Mouse (Mus musculus): ENCODE measurements around the gene Itgb2. TPM values are rescaled to one million over a fixed set of nuclear protein-coding genes. Genes with fewer than 3 reads are reported as not detected.
A peak's percentile ranks its signal among the peaks of the same experiment; 100 is the strongest.

The Itgb2 gene
- polyA plus RNA-seq, 1 experiment from 2014 or later: 1.2 TPM

DNA sequence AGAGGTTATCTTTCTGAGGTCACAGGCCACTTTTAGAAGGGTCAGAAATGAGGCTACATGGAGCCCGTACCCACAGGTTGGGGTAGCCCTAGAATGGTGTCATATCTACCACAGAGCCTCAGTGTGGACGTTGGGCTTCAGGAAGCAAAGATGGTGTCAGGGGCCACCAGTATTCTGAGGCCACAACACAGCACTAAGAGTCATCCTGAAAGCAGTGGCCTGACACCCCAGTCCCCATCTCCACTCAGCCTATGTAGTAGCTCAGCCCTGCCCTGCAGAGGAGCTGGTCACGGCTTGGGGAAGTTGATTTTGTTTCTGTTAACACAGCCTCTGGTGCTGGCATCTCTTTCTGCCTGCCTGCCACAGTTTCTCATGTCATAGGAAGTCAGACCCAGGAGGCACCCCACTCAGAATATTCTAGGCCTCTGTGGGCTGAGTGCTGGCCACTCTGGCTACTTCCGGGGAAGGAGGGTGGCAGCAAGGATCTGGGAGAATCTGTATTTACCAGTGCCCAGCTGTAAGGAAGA lies 10.6 kb downstream of the Itgb2 start:
- DNase-seq (ENCODE audit: low spot score): no peak
- WGBS: 85% methylated on average over 4 of the region's 4 CpGs
- H3K27me3 ChIP-seq (ENCODE audit: insufficient read depth, poor library complexity, severe bottlenecking): no peaks in the 10 kb centered on the region
- H3K4me3 ChIP-seq: no peak overlapping the region
- H3K36me3 ChIP-seq: no peaks in the 10 kb centered on the region
- H3K9me3 ChIP-seq: no peaks in the 10 kb centered on the region
- H3K27ac ChIP-seq: no peak overlapping the region
- 0 out of 2 replicates have a peak, but pooled peaks cover 5% of the 10 kb centered on the region for H3K4me1 ChIP-seq (replicated peaks)

DNA sequence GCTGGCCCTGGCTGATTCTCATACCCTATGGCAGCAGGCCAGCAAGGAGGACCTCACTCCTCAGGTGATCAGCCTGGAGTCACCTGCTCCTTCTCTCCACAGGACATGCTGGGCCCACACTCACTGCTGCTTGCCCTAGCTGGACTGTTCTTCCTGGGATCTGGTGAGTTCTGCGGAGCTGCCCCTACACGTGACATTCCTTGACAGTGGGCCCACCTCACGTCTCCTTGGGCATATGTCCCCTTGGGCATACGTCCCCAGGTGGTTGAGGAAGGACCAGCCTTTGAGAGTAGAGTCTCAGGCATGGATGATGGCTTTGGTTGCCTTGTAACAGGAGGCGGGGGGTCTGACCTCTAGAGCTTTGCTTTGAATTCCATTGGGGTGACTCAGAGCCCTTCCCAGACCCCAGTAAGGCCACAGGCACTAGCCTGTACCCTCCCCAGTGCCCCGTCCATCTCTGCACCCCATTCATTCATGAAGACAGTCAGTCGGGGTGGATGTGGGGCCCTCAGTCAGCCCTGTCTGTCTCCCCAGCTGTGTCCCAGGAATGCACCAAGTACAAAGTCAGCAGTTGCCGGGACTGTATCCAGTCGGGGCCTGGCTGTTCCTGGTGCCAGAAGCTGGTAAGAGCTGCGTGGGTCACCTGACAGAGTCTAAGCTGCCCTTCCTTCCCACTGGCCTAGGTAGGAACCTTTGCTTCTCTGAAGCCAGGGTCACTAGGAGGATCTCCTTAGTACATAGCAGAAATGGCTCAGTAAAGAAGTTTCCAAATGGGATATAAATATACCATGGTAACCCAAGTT lies 12.0 kb downstream of the Itgb2 start:
- WGBS: 80% methylated on average over 10 of the region's 10 CpGs
- no peak overlapping the region for H3K27ac ChIP-seq

DNA sequence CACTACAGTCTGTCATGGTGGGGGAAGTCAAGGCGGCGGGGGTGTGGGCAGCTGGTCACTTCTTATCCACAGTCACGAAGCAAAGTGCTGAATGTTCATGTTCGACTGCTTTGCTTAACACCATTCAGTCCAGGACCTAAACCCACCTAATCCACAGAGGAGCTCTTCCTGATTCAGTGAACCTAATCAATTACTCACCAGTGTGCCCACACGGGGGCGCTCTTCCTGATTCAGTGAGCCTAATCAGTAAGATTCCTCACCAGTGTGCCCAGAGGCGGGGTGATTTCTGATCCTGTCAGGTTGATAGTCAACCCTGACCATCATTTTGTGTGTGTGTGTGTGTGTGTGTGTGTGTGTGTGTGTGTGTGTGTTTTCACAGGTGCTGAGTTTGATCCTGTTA lies 13.2 kb downstream of the Itgb2 start:
- Histone ChIP-seq H3K36me3 (no peaks in the 10 kb centered on the region), H3K4me1 (replicated peaks) (0 out of 2 replicates have a peak, but pooled peaks cover 5% of the 10 kb centered on the region), H3K27ac (no peak overlapping the region), H3K4me3 (no peak overlapping the region), H3K27me3 (ENCODE audit: insufficient read depth, poor library complexity, severe bottlenecking) (no peaks in the 10 kb centered on the region), H3K9me3 (no peaks in the 10 kb centered on the region)
- 41% methylated on average over 7 of the region's 7 CpGs for WGBS
- peak; percentile 31 for DNase-seq (ENCODE audit: low spot score)

More for the DNA sequence above, 12.0 kb downstream of the Itgb2 start:
- H3K4me3 ChIP-seq: no peak overlapping the region
- no peaks in the 10 kb centered on the region for H3K9me3 ChIP-seq
- H3K36me3 ChIP-seq: no peaks in the 10 kb centered on the region
- H3K27me3 ChIP-seq (ENCODE audit: insufficient read depth, poor library complexity, severe bottlenecking): no peaks in the 10 kb centered on the region
- no peak for DNase-seq (ENCODE audit: low spot score)
- 0 out of 2 replicates have a peak, but pooled peaks cover 5% of the 10 kb centered on the region for H3K4me1 ChIP-seq (replicated peaks)

DNA sequence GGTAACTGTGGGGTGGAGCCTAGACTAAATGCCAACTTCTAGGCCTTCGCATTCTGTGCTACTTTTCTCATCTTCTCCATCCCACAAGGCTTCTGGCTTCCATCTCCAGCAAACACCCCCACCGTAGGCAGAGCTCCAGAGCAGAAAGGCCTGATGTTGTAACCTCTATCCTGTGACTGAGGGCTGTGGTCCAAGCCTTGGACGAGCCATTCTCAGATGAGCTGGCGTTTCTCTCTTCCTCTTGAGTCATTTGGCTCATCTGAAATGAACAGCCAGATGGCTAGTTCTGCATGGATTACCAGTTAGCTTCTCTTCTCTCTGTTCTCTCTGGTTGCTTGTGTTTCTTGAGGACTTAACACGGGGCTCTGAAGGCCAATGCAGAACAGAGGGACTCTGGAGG lies 14.9 kb downstream of the Itgb2 start:
- Histone ChIP-seq H3K9me3 (no peaks in the 10 kb centered on the region), H3K4me3 (no peak overlapping the region), H3K27ac (no peak overlapping the region), H3K36me3 (no peaks in the 10 kb centered on the region), H3K27me3 (ENCODE audit: insufficient read depth, poor library complexity, severe bottlenecking) (no peaks in the 10 kb centered on the region), H3K4me1 (replicated peaks) (0 out of 2 replicates have a peak, but pooled peaks cover 5% of the 10 kb centered on the region)
- WGBS: 86% methylated on average over 5 of the region's 5 CpGs
- no peak for DNase-seq (ENCODE audit: low spot score)

DNA sequence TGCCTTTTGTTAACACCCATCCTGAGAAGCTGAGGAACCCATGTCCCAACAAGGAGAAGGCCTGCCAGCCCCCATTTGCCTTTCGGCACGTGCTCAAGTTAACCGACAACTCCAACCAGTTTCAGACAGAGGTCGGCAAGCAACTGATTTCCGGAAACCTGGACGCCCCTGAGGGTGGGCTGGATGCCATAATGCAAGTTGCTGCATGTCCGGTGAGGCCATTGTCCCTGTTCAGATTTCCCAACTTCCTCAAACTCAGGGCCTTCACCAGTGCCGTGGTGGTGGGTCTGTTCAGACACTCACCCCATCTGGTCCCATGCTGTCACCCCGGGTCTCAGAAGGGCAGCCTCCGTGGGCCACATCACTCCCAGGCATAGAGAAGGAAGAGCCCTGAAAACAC lies 18.5 kb downstream of the Itgb2 start:
- WGBS: 87% methylated on average over 10 of the region's 10 CpGs
- H3K36me3 ChIP-seq: no peaks in the 10 kb centered on the region
- no peaks in the 10 kb centered on the region for H3K27me3 ChIP-seq (ENCODE audit: insufficient read depth, poor library complexity, severe bottlenecking)
- no peak for DNase-seq (ENCODE audit: low spot score)
- no peak overlapping the region for H3K27ac ChIP-seq
- no peak overlapping the region for H3K4me3 ChIP-seq
- no peaks in the 10 kb centered on the region for H3K4me1 ChIP-seq (replicated peaks)
- no peaks in the 10 kb centered on the region for H3K9me3 ChIP-seq

DNA sequence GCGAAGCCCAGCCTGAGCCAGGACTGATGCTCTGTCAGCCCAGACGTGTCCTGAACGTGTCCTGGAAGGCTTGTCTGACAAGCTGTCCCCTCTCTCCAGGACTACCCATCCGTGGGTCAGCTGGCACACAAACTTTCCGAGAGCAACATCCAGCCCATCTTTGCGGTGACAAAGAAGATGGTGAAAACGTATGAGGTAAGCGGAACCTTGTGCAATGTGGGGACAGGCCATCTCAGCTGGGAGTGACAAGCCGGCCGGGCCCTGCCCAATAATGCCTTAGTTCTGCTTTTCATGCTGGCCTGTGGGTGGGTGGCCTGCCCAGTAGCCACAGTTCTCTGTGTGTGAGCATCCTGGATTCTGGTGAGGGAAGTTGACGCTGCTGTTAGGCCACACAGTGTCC lies 20.8 kb downstream of the Itgb2 start:
- no peak overlapping the region for H3K4me3 ChIP-seq
- no peak for DNase-seq (ENCODE audit: low spot score)

DNA sequence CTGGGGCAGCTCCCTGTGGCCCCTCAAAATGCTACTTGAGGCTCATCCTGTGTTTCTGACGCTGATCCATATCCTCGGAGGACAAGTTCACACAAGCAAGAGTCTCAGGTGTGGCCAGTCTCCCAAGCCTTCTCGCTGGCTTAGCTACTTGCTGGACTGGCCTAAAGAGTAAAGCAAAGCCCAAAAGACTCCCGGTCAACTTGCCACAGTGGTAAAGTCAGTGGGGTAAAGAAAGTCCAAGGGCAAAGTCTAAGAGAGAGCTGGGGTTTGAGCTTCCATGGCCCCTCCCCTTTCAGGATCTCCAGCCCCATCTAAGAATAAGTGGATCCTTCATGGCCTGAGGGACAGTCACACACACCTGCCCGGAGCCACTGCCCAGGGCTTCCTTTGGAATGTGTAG lies 22.1 kb downstream of the Itgb2 start:
- no peaks in the 10 kb centered on the region for H3K9me3 ChIP-seq
- no peak for DNase-seq (ENCODE audit: low spot score)
- H3K27me3 ChIP-seq (ENCODE audit: insufficient read depth, poor library complexity, severe bottlenecking): no peaks in the 10 kb centered on the region
- H3K4me1 ChIP-seq (replicated peaks): no peaks in the 10 kb centered on the region
- no peak overlapping the region for H3K4me3 ChIP-seq
- WGBS: 90% methylated on average over 5 of the region's 5 CpGs
- H3K27ac ChIP-seq: no peak overlapping the region
- no peaks in the 10 kb centered on the region for H3K36me3 ChIP-seq

More for the DNA sequence above, 20.8 kb downstream of the Itgb2 start:
- Histone ChIP-seq H3K9me3 (no peaks in the 10 kb centered on the region), H3K36me3 (no peaks in the 10 kb centered on the region), H3K4me1 (replicated peaks) (no peaks in the 10 kb centered on the region), H3K27me3 (ENCODE audit: insufficient read depth, poor library complexity, severe bottlenecking) (no peaks in the 10 kb centered on the region), H3K27ac (no peak overlapping the region)
- WGBS: 78% methylated on average over 11 of the region's 11 CpGs

DNA sequence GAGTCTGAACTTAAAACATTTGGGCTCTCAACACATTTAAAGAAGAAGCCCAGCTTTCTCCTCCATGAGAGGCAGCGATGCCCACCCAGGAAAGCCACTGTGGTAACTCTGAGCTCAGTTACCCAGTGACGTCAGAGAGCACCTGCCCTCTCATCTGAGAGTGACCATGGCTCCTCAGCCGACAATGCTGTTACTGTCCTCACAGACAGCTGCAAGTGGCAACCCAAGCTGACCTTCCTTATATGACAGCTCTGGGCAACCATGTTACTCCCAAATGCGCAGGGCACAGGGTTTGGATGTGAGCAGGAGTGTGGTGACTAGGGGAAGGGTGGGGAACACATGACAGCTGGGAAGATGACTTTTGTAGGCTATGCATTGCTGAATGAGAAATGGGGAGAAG lies 23.2 kb downstream of the Itgb2 start:
- Histone ChIP-seq H3K36me3 (no peaks in the 10 kb centered on the region), H3K4me1 (replicated peaks) (no peaks in the 10 kb centered on the region), H3K27ac (no peak overlapping the region), H3K9me3 (no peaks in the 10 kb centered on the region), H3K27me3 (ENCODE audit: insufficient read depth, poor library complexity, severe bottlenecking) (no peaks in the 10 kb centered on the region), H3K4me3 (no peak overlapping the region)
- WGBS: 79% methylated on average over 4 of the region's 4 CpGs
- no peak for DNase-seq (ENCODE audit: low spot score)

DNA sequence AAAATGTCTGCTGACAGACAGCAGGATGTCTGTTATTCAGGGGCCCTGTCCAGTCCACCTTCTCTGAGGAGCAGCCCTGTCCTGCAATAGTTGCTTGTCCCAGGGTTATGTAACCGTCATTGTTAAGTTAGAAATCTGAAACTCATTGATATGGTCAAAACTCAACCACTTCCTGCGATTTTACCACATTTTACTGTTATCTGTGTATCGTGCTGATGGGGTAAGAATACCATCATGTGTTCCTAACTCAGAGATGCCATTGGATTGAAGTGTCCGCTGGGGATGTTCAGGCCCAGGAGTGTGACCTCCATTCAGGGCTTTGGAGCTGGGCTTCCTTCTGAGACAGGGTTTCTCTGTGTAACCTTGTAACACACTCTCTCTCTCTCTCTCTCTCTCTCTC lies 24.9 kb downstream of the Itgb2 start:
- Histone ChIP-seq H3K4me1 (replicated peaks) (no peaks in the 10 kb centered on the region), H3K4me3 (no peak overlapping the region), H3K9me3 (no peaks in the 10 kb centered on the region), H3K27me3 (ENCODE audit: insufficient read depth, poor library complexity, severe bottlenecking) (no peaks in the 10 kb centered on the region), H3K36me3 (no peaks in the 10 kb centered on the region), H3K27ac (no peak overlapping the region)
- 87% methylated on average over 4 of the region's 4 CpGs for WGBS
- DNase-seq (ENCODE audit: low spot score): no peak

DNA sequence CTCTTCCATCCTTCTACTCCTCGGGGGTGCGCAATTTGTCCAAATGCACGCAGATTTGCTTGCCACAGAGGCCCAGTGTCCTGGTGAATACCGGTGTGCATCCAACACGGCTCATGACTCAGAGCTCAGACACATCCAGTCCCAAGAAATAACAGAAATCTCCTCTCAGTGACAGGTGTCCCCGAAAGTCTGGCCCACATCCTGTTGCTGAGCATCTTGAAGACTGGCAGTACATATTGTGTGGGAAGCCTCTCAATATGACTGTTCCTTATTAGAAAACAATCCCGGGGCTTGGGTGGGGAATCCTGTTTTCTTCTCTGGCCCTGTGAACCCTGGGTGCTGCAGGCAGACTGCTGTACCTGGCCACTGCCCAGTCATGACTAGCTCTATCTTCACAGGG lies 26.6 kb downstream of the Itgb2 start:
- no peak overlapping the region for H3K4me3 ChIP-seq
- no peak overlapping the region for H3K27ac ChIP-seq
- no peaks in the 10 kb centered on the region for H3K9me3 ChIP-seq
- H3K27me3 ChIP-seq (ENCODE audit: insufficient read depth, poor library complexity, severe bottlenecking): no peaks in the 10 kb centered on the region
- no peaks in the 10 kb centered on the region for H3K36me3 ChIP-seq
- 91% methylated on average over 7 of the region's 7 CpGs for WGBS
- no peaks in the 10 kb centered on the region for H3K4me1 ChIP-seq (replicated peaks)
- no peak for DNase-seq (ENCODE audit: low spot score)

DNA sequence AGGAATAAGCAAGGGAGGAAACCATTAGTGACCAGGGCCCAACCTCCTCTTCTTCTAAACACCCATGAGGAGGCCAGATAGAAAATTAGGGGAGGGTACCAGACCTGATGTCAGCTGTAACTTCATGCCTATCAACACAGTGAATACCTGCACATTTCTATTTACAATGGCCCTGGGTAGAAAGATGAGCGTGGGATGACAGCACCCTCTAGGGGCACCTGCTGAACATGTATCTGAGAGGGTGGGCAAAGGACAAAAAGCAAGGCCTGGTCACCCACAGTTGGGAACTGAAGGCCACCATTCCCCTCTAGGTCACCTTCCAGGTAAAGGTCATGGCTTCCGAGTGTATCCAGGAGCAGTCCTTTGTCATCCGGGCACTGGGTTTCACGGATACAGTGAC lies 27.6 kb downstream of the Itgb2 start:
- no peak for DNase-seq (ENCODE audit: low spot score)
- Histone ChIP-seq H3K27me3 (ENCODE audit: insufficient read depth, poor library complexity, severe bottlenecking) (no peaks in the 10 kb centered on the region), H3K4me1 (replicated peaks) (no peaks in the 10 kb centered on the region), H3K4me3 (no peak overlapping the region), H3K27ac (no peak overlapping the region), H3K36me3 (no peaks in the 10 kb centered on the region), H3K9me3 (no peaks in the 10 kb centered on the region)
- 88% methylated on average over 4 of the region's 4 CpGs for WGBS

DNA sequence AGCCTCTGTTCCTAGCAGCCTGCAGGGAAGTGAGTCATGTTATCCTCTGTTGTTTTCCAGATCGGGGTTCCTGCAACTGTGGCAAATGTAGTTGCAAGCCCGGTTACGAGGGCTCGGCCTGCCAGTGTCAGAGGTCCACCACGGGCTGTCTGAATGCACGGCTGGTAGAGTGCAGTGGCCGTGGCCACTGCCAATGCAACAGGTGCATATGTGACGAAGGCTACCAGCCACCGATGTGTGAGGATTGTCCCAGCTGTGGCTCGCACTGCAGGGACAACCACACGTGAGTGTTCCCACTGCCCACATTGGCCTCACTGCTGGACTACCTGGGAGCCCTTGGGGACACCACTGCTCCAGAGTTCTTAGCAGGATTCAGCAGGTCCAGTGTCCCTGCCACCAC lies 30.0 kb downstream of the Itgb2 start:
- DNase-seq (ENCODE audit: low spot score): no peak
- no peaks in the 10 kb centered on the region for H3K4me1 ChIP-seq (replicated peaks)
- H3K4me3 ChIP-seq: no peak overlapping the region
- 86% methylated on average over 11 of the region's 11 CpGs for WGBS
- no peak overlapping the region for H3K27ac ChIP-seq
- no peaks in the 10 kb centered on the region for H3K36me3 ChIP-seq
- H3K27me3 ChIP-seq (ENCODE audit: insufficient read depth, poor library complexity, severe bottlenecking): no peaks in the 10 kb centered on the region
- H3K9me3 ChIP-seq: no peaks in the 10 kb centered on the region

DNA sequence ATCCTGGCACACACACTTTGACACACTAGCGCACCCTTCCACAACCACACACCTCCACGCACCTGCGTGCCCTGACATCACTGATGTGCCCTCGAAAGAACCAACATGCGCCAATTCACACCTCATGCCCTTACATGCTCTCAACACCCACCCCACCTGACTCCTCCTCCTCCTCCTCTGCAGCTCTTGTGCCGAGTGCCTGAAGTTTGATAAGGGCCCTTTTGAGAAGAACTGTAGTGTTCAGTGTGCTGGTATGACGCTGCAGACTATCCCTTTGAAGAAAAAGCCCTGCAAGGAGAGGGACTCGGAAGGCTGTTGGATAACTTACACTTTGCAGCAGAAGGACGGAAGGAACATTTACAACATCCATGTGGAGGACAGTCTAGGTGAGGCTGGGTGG lies 30.8 kb downstream of the Itgb2 start:
- H3K36me3 ChIP-seq: no peaks in the 10 kb centered on the region
- H3K27me3 ChIP-seq (ENCODE audit: insufficient read depth, poor library complexity, severe bottlenecking): no peaks in the 10 kb centered on the region
- DNase-seq (ENCODE audit: low spot score): no peak
- WGBS: 89% methylated on average over 9 of the region's 9 CpGs
- no peaks in the 10 kb centered on the region for H3K4me1 ChIP-seq (replicated peaks)
- no peak overlapping the region for H3K4me3 ChIP-seq
- H3K27ac ChIP-seq: no peak overlapping the region
- H3K9me3 ChIP-seq: no peaks in the 10 kb centered on the region

Measured in hindbrain, embryonic 10.5 days (tissue).